Mouse (Mus musculus): Measurements from ENCODE around the gene Kpna4. TPM values are rescaled to one million over a fixed set of nuclear protein-coding genes. Genes with fewer than 3 reads are reported as not detected.

Kpna4 gene
- polyA plus RNA-seq (2015; fragmentation: Nextera tagmentation; extraction: Ambion mirVana): 31.8 and 32.0 TPM in 2 replicates

DNA sequence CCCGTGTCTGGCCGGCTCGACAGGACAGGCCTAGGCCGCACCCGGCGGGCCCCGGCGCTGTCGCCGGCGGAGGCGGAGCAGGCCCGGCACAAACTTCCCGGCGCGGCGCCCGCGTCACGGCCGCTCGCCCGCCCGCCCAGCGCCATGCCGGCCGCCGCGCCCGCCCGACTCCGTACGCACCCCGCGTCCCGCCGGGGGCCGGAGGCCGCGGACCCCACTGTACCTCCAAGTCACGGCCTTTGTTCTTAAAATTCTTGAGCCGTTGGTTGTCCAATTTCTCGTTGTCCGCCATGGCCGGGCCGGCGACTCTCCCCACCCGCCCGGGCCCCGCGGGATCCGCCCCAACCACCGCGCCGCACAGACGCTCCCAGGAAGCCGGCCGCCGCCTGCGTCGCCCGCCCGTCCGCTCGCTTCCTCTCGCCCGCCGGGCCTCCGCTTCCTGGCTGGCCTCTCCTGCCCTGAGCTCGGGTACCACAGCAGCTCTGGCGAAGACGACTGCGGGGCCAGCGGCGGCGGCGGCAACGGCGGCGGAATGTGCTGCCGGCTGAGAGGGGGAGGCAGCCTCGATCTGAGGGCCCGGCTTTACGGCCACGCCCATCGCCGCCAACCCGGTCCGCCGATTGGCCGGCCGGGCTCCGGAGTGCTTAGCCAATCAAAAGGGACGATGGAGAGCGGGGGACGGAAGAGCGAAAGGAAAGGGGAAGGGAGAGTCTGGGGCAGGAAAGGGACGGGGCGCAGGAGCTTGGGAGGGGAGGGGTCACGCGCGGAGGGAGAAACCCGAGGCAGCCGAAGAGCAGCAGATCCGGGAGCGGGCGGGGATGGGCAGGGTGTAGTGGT lies at the start of gene Kpna4:
Gene Kpna4, minus strand, starts transcription at position 605 of the 837 bp plus-strand sequence.
- Histone ChIP-seq H3K9ac (replicated peaks) (peak within 1 kb of the TSS; percentile 93), H3K27ac (replicated peaks) (peak within 1 kb of the TSS; percentile 96), H3K9me3 (replicated peaks) (no peaks in the 10 kb centered on the region), H3K4me1 (peaks cover 23% of the 10 kb centered on the region), H3K36me3 (no peaks in the 10 kb centered on the region), H3K4me3 (replicated peaks) (peak within 1 kb of the TSS; percentile 93), H3K4me2 (peak within 1 kb of the TSS; percentile 84), H3K27me3 (replicated peaks) (no peaks in the 10 kb centered on the region)
- WGBS: under 1% methylated on average over 84 of the region's 107 CpGs
- peak; percentile 98 for ATAC-seq (ENCODE audit: low FRiP score)

DNA sequence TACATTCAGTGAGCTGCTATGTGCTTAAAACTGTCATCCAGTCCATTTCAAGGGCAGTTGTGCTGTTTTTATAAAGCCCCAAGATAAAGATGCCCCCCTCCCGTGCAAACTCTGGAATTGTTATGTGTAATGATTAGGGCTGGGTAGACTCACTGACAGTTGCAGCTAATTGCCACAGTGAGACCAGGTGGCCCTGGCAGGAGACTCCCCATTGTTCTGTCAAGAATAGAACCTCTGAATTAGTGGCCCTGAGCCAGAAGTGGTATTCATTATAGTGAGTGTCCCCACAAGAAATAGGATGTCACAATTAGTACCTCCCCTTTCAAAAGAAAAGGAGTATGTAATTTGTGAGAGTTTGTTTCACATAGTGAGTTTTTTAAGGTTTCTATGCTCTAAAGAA lies 48.3 kb upstream of the Kpna4 start:
- no peak overlapping the region for H3K9ac ChIP-seq (replicated peaks)
- H3K27me3 ChIP-seq (replicated peaks): no peaks in the 10 kb centered on the region
- 11% methylated on average over 1 of the region's 1 CpGs for WGBS
- H3K4me2 ChIP-seq: no peak overlapping the region
- H3K9me3 ChIP-seq (replicated peaks): no peaks in the 10 kb centered on the region
- H3K4me1 ChIP-seq: peaks cover 6% of the 10 kb centered on the region; the same call in 1 of the 2 replicates
- no peak overlapping the region for H3K27ac ChIP-seq (replicated peaks)
- ATAC-seq (ENCODE audit: low FRiP score): no peak
- no peak overlapping the region for H3K4me3 ChIP-seq (replicated peaks)
- H3K36me3 ChIP-seq: no peaks in the 10 kb centered on the region

- 80% methylated on average over 4 of the region's 4 CpGs for WGBS
- no peak for ATAC-seq (ENCODE audit: low FRiP score)
- Histone ChIP-seq H3K4me1 (no peaks in the 10 kb centered on the region), H3K4me2 (no peak overlapping the region), H3K27me3 (replicated peaks) (no peaks in the 10 kb centered on the region), H3K4me3 (replicated peaks) (no peak overlapping the region), H3K27ac (replicated peaks) (no peak overlapping the region), H3K9ac (replicated peaks) (no peak overlapping the region), H3K36me3 (no peaks in the 10 kb centered on the region), H3K9me3 (replicated peaks) (no peaks in the 10 kb centered on the region)
Observed at GRCm38 (mm10) chr3:69171123-69171522, 44.2 kb upstream of the Kpna4 start.

GRCm38 (mm10) chr3:69169796-69170195 lies 42.9 kb upstream of the Kpna4 start:
- no peak overlapping the region for H3K9ac ChIP-seq (replicated peaks)
- no peaks in the 10 kb centered on the region for H3K9me3 ChIP-seq (replicated peaks)
- 90% methylated on average over 5 of the region's 5 CpGs for WGBS
- no peaks in the 10 kb centered on the region for H3K27me3 ChIP-seq (replicated peaks)
- H3K4me3 ChIP-seq (replicated peaks): no peak overlapping the region
- H3K27ac ChIP-seq (replicated peaks): no peak overlapping the region
- no peaks in the 10 kb centered on the region for H3K4me1 ChIP-seq
- H3K36me3 ChIP-seq: no peaks in the 10 kb centered on the region
- no peak overlapping the region for H3K4me2 ChIP-seq
- no peak for ATAC-seq (ENCODE audit: low FRiP score)

- Histone ChIP-seq H3K9ac (replicated peaks) (no peak overlapping the region), H3K4me1 (no peaks in the 10 kb centered on the region), H3K9me3 (replicated peaks) (no peaks in the 10 kb centered on the region), H3K36me3 (no peaks in the 10 kb centered on the region), H3K27me3 (replicated peaks) (no peaks in the 10 kb centered on the region), H3K4me3 (replicated peaks) (no peak overlapping the region), H3K27ac (replicated peaks) (no peak overlapping the region), H3K4me2 (no peak overlapping the region)
- WGBS: 86% methylated on average over 9 of the region's 9 CpGs
- ATAC-seq (ENCODE audit: low FRiP score): no peak
Observed at GRCm38 (mm10) chr3:69168724-69169123, 41.8 kb upstream of the Kpna4 start.

GRCm38 (mm10) chr3:69163057-69163456 lies 36.1 kb upstream of the Kpna4 start:
- no peaks in the 10 kb centered on the region for H3K4me1 ChIP-seq
- 86% methylated on average over 6 of the region's 6 CpGs for WGBS
- no peak for ATAC-seq (ENCODE audit: low FRiP score)

DNA sequence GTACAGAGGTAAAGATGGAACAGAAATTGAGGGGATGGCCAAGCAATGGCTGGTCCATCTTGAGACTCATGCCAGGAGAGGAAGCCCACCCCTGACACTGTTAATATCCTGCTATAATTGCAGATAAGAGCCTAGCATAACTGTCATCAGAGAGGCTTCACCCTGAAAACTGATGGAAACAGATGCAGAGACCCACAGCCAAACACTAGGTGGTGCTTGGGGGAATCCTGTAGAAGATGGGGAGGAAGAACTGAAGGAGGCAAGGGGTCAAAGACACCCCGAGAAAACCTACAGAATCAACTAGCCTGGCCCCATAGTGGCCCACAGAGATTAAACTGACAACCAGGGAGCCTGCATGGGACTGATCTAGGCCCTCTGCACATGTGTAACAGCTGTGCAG lies 33.5 kb upstream of the Kpna4 start:
- Histone ChIP-seq H3K4me1 (no peaks in the 10 kb centered on the region), H3K27ac (replicated peaks) (no peak overlapping the region), H3K9me3 (replicated peaks) (no peaks in the 10 kb centered on the region), H3K9ac (replicated peaks) (no peak overlapping the region), H3K4me3 (replicated peaks) (no peak overlapping the region), H3K27me3 (replicated peaks) (no peaks in the 10 kb centered on the region), H3K4me2 (no peak overlapping the region), H3K36me3 (no peaks in the 10 kb centered on the region)
- WGBS: 68% methylated on average over 1 of the region's 1 CpGs
- no peak for ATAC-seq (ENCODE audit: low FRiP score)

More at GRCm38 (mm10) chr3:69163057-69163456, 36.1 kb upstream of the Kpna4 start:
- Histone ChIP-seq H3K4me3 (replicated peaks) (no peak overlapping the region), H3K4me2 (no peak overlapping the region), H3K27me3 (replicated peaks) (no peaks in the 10 kb centered on the region), H3K36me3 (no peaks in the 10 kb centered on the region), H3K27ac (replicated peaks) (no peak overlapping the region), H3K9me3 (replicated peaks) (no peaks in the 10 kb centered on the region), H3K9ac (replicated peaks) (no peak overlapping the region)

DNA sequence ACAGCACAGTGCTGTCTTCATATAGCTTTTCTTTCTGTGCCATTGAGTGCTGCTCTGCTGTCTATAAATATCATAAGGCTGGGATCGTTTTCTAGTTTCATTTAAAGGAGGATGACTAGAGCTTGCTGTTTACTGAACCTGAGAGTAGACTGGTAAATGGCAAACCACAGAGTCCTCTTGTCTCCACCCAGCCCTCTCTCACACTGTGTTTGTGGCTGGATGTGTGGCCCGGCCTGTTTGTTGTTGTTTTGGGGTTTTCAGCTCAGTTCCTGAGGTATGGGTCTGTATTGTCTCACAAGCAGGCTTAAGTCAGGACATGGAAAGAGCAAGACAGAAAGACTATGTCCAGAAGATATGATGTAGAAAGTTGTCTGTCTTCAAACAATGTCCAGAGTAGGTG lies 32.6 kb upstream of the Kpna4 start:
- H3K36me3 ChIP-seq: no peaks in the 10 kb centered on the region
- no peaks in the 10 kb centered on the region for H3K9me3 ChIP-seq (replicated peaks)
- H3K27me3 ChIP-seq (replicated peaks): no peaks in the 10 kb centered on the region
- H3K9ac ChIP-seq (replicated peaks): no peak overlapping the region
- H3K27ac ChIP-seq (replicated peaks): no peak overlapping the region
- no peak overlapping the region for H3K4me3 ChIP-seq (replicated peaks)
- no peak for ATAC-seq (ENCODE audit: low FRiP score)
- 77% methylated on average over 2 of the region's 2 CpGs for WGBS
- H3K4me1 ChIP-seq: no peaks in the 10 kb centered on the region
- no peak overlapping the region for H3K4me2 ChIP-seq

DNA sequence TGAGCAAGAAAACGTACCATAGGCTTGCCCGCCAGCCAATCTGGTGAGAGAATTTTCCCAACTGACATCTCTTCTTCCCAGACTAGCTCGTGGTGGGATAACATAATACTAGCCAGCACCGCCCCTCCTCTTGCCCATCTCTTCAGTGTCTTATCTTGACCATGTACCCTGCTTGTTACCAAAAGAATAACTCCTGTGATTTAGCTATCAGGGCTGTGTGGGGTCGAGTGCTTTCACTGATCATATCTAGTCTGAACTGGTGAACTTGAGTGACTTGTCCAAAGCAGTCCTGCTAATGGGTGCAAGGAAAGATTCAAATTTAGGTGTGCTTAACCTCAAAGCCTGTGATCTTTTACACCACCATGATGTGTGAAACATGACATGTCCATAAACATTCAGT lies 31.0 kb upstream of the Kpna4 start:
- 78% methylated on average over 5 of the region's 5 CpGs for WGBS
- no peak for ATAC-seq (ENCODE audit: low FRiP score)
- Histone ChIP-seq H3K9me3 (replicated peaks) (no peaks in the 10 kb centered on the region), H3K27ac (replicated peaks) (no peak overlapping the region), H3K27me3 (replicated peaks) (no peaks in the 10 kb centered on the region), H3K36me3 (no peaks in the 10 kb centered on the region), H3K4me2 (no peak overlapping the region), H3K4me1 (no peaks in the 10 kb centered on the region), H3K9ac (replicated peaks) (no peak overlapping the region), H3K4me3 (replicated peaks) (no peak overlapping the region)

DNA sequence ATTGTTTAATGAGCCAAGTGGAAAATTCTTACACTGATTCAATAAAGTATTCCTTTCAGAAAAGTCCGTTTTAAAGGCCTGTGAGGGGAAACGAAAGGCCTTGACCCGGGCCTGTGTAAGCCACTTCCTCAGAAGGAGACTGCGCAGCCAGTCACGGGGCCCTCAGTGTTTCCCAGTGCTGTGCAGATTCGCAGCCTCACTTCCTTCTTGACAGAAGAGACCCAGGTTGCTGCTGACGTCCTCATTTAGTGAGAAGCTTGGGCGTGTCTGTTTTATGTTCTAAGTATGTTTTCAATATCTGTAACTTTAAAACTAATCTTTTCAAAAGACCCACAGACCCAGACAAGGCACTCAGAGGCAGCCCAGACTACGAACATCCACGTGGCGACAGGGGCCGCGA lies 29.6 kb upstream of the Kpna4 start:
- ATAC-seq (ENCODE audit: low FRiP score): no peak
- no peak overlapping the region for H3K27ac ChIP-seq (replicated peaks)
- H3K9me3 ChIP-seq (replicated peaks): no peaks in the 10 kb centered on the region
- no peak overlapping the region for H3K4me3 ChIP-seq (replicated peaks)
- no peaks in the 10 kb centered on the region for H3K36me3 ChIP-seq
- no peaks in the 10 kb centered on the region for H3K4me1 ChIP-seq
- no peaks in the 10 kb centered on the region for H3K27me3 ChIP-seq (replicated peaks)
- WGBS: 81% methylated on average over 13 of the region's 13 CpGs
- H3K4me2 ChIP-seq: no peak overlapping the region
- no peak overlapping the region for H3K9ac ChIP-seq (replicated peaks)

GRCm38 (mm10) chr3:69154691-69155090 lies 27.8 kb upstream of the Kpna4 start:
- Histone ChIP-seq H3K4me2 (no peak overlapping the region), H3K36me3 (no peaks in the 10 kb centered on the region), H3K4me1 (no peaks in the 10 kb centered on the region), H3K9me3 (replicated peaks) (no peaks in the 10 kb centered on the region), H3K9ac (replicated peaks) (no peak overlapping the region), H3K27ac (replicated peaks) (no peak overlapping the region), H3K4me3 (replicated peaks) (no peak overlapping the region), H3K27me3 (replicated peaks) (no peaks in the 10 kb centered on the region)
- no peak for ATAC-seq (ENCODE audit: low FRiP score)
- WGBS: 82% methylated on average over 2 of the region's 2 CpGs

GRCm38 (mm10) chr3:69150921-69151320 lies 24.0 kb upstream of the Kpna4 start:
- Histone ChIP-seq H3K36me3 (no peaks in the 10 kb centered on the region), H3K9ac (replicated peaks) (no peak overlapping the region), H3K27ac (replicated peaks) (no peak overlapping the region), H3K4me1 (no peaks in the 10 kb centered on the region), H3K4me3 (replicated peaks) (no peak overlapping the region), H3K4me2 (no peak overlapping the region), H3K9me3 (replicated peaks) (no peaks in the 10 kb centered on the region), H3K27me3 (replicated peaks) (no peaks in the 10 kb centered on the region)
- 89% methylated on average over 3 of the region's 3 CpGs for WGBS
- ATAC-seq (ENCODE audit: low FRiP score): no peak

Measured in neural tube, embryonic 15.5 days (tissue).